29 mouse cellular contexts compared by ENCODE assay signal in the genomic region with DNA sequence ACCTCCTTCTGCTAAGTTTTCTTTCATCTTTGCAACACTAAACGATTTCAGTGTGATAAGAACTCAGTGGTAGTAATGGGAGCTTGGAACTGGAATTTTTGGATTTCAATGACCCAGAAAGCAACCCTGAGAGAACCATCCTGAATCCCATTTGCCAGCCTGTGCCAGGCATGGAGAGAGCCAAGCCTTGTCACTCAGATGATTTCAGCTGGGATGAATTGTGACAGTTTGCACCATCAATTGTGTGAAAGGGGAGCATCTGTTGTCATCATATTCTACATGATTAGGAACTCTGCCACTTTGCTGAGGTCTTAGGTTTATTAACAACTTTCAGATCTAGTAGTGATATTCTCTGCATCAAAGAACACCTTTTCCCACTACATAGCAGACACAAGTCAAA.
DNase-seq lines count a peak whose midpoint lies in the region; ATAC-seq and TF ChIP-seq lines count a peak whose summit lies in the region.
"Had no signal": no experiment of that assay in that cellular context is flagged by ENCODE, and none has a peak within 500 bp of the region (broad histone marks: within the 10 kb centered on the region; RNA-seq: fewer than 3 reads in every experiment).

No protein-coding gene starts in this region.

- intact Hi-C loops in left cerebral cortex, postnatal 4 days (cut with DNase I) = no loop called here
- intact Hi-C loops in left cerebral cortex, postnatal 36 days (cut with DNase I) = no loop called here

- no peaks in the 10 kb centered on the region for H3K9me3 ChIP-seq in forebrain, postnatal 0 days (ENCODE audit: low read length)
- H3K9me3 ChIP-seq in forebrain, embryonic 12.5 days = no peaks in the 10 kb centered on the region
- H3K9me3 ChIP-seq: embryonic facial prominence, embryonic 12.5 days; heart, embryonic 13.5 days; hindbrain, embryonic 15.5 days; kidney, embryonic 15.5 days; liver, embryonic 12.5 days; megakaryocyte, embryonic 14.5 days; midbrain, embryonic 12.5 days had no signal

- H3K4me1 ChIP-seq in forebrain, postnatal 0 days (ENCODE audit: insufficient read depth) = no peaks in the 10 kb centered on the region
- no peaks in the 10 kb centered on the region for H3K4me1 ChIP-seq in forebrain, embryonic 12.5 days
- H3K4me1 ChIP-seq: embryonic facial prominence, embryonic 12.5 days; heart, embryonic 13.5 days; hindbrain, embryonic 15.5 days; kidney, embryonic 15.5 days; liver, embryonic 12.5 days; megakaryocyte, embryonic 14.5 days; midbrain, embryonic 12.5 days had no signal

- no peaks in the 10 kb centered on the region for H3K27me3 ChIP-seq in forebrain, postnatal 0 days (ENCODE audit: insufficient read depth, low read length)
- no peaks in the 10 kb centered on the region for H3K27me3 ChIP-seq in forebrain, embryonic 12.5 days
- H3K27me3 ChIP-seq: CH12.LX; embryonic facial prominence, embryonic 12.5 days; heart, embryonic 13.5 days; hindbrain, embryonic 15.5 days; kidney, embryonic 15.5 days; liver, embryonic 12.5 days; megakaryocyte, embryonic 14.5 days; midbrain, embryonic 12.5 days had no signal

- peak; percentile 54 to 64 for DNase-seq in cerebellum, postnatal 10 days
- DNase-seq in cerebellum, adult 9-11 months = no peak
- DNase-seq in forebrain, postnatal 0 days = peak; percentile 16
- peak; percentile 21 for DNase-seq in left cerebral cortex, postnatal 4 days
- DNase-seq in left cerebral cortex, postnatal 36 days (ENCODE audit: low spot score in 2 of 2) = no peak
- DNase-seq in retina, postnatal 7 days (ENCODE audit: low read depth, low spot score) = peak; percentile 17
- DNase-seq in heart, adult 18-20 months = no peak
- DNase-seq: adrenal gland, adult 8-10 months; cerebellum, adult 2 months; embryo, embryonic 11 days; heart, postnatal 10 days; kidney, adult 18-20 months; kidney, postnatal 25 days; liver, postnatal 0 days; lung, postnatal 4 days; right cerebral cortex, postnatal 4 days; thymus, adult 2 months; thymus, postnatal 36 days had no signal

- ATAC-seq in forebrain, postnatal 0 days = peak; percentile 34; the same call in 1 of the 2 replicates
- ATAC-seq in forebrain, embryonic 12.5 days (ENCODE audit: low FRiP score) = no peak
- ATAC-seq: liver, embryonic 12.5 days; liver, postnatal 0 days had no signal

- 58% methylated on average over 1 of the region's 1 CpGs for WGBS in forebrain, postnatal 0 days
- WGBS in forebrain, embryonic 12.5 days = 77% methylated on average over 1 of the region's 1 CpGs

- no peak overlapping the region for H3K27ac ChIP-seq in forebrain, postnatal 0 days (ENCODE audit: low read depth, low read length)
- no peak overlapping the region for H3K27ac ChIP-seq in forebrain, embryonic 12.5 days
- H3K27ac ChIP-seq: embryonic facial prominence, embryonic 12.5 days; heart, embryonic 13.5 days; hindbrain, embryonic 15.5 days; kidney, embryonic 15.5 days; left cerebral cortex, adult 2 months; liver, embryonic 12.5 days; midbrain, embryonic 12.5 days; stomach, postnatal 0 days had no signal

- TF ChIP-seq CTCF in forebrain, postnatal 0 days (IDR thresholded peaks at IDR 0.05; ENCODE audit: low read depth) = no peak

- no peaks in the 10 kb centered on the region for H3K36me3 ChIP-seq in forebrain, postnatal 0 days (ENCODE audit: insufficient read depth)
- no peaks in the 10 kb centered on the region for H3K36me3 ChIP-seq in forebrain, embryonic 12.5 days (replicated peaks)
- H3K36me3 ChIP-seq: embryonic facial prominence, embryonic 12.5 days; heart, embryonic 13.5 days; hindbrain, embryonic 15.5 days; kidney, embryonic 15.5 days; liver, embryonic 12.5 days; midbrain, embryonic 12.5 days had no signal

- no peak overlapping the region for H3K9ac ChIP-seq in forebrain, postnatal 0 days
- H3K9ac ChIP-seq in forebrain, embryonic 12.5 days = no peak overlapping the region
- H3K9ac ChIP-seq: embryonic facial prominence, embryonic 12.5 days; heart, embryonic 13.5 days; hindbrain, embryonic 15.5 days; kidney, embryonic 15.5 days; liver, embryonic 12.5 days; liver, postnatal 0 days; midbrain, embryonic 12.5 days had no signal

- H3K4me2 ChIP-seq in forebrain, postnatal 0 days (ENCODE audit: low read depth) = no peak overlapping the region
- H3K4me2 ChIP-seq in forebrain, embryonic 12.5 days = no peak overlapping the region
- H3K4me2 ChIP-seq: embryonic facial prominence, embryonic 12.5 days; heart, embryonic 13.5 days; hindbrain, embryonic 15.5 days; kidney, embryonic 15.5 days; liver, embryonic 12.5 days; midbrain, embryonic 12.5 days had no signal

- no peak overlapping the region for H3K4me3 ChIP-seq in forebrain, postnatal 0 days (ENCODE audit: low read depth, low read length)
- H3K4me3 ChIP-seq in forebrain, embryonic 12.5 days (replicated peaks) = no peak overlapping the region
- H3K4me3 ChIP-seq: embryonic facial prominence, embryonic 12.5 days; heart, embryonic 13.5 days; hindbrain, embryonic 15.5 days; kidney, embryonic 15.5 days; left cerebral cortex, adult 2 months; liver, embryonic 12.5 days; megakaryocyte, embryonic 14.5 days; midbrain, embryonic 12.5 days had no signal

Comparison
In these comparisons a context has a peak if more than half of its experiments do, and no peak if none do; other contexts are left out.
1. DNase-seq: peak in cerebellum, postnatal 10 days (2 of 2), forebrain, postnatal 0 days (single experiment), left cerebral cortex, postnatal 4 days (single experiment) and retina, postnatal 7 days (single experiment); none in cerebellum, adult 9-11 months (single experiment), left cerebral cortex, postnatal 36 days (0 of 2) and heart, adult 18-20 months (0 of 2).